Mouse (Mus musculus) Patski (cell line): ENCODE measurements at regions not wholly inside any gene's neighbourhood (a gene's known extent, or its start where the extent isn't known, plus 50 kb on each side); places are given as distances from the start of the nearest gene placed in this dataset.

Experiments used
- ATAC-seq: fragments of 100-300 bp; one replicate; pipeline ENCODE4 v1.8.0; 2021
- CTCF ChIA-PET: fragments of 350-600 bp; sonication (Branson Sonifier 250); formaldehyde crosslinking; loops from one replicate; lab custom pipeline; 2022; ENCODE audit warnings: inconsistent platforms; lab: Charles Lee
- POLR2A ChIA-PET: fragments of 350-600 bp; sonication (Branson Sonifier 250); formaldehyde crosslinking; loops from one replicate; lab custom pipeline; 2022; ENCODE audit warnings: antibody characterized with exemption, inconsistent platforms; lab: Charles Lee
- DNase-seq: peaks from one replicate; pipeline ENCODE4 v3.0.0-alpha.2; 2011; ENCODE audit warnings: low read depth, low spot score
- H3K27me3 ChIP-seq: fragments of 371-371 bp; one replicate; pipeline ENCODE4 v1.5.1; 2021
- CTCF ChIP-seq: fragments of 100-300 bp; IDR thresholded peaks from one replicate; pipeline ENCODE4 v1.5.1; 2021
- in situ Hi-C: fragments of 300-500 bp; cut with MboI; formaldehyde crosslinking; loops from 3 replicates; pipeline ENCODE4 v1.11.1; 2018; ENCODE audit warnings: low pct_unique_long_range_greater_than_20kb, mixed read lengths

DNA sequence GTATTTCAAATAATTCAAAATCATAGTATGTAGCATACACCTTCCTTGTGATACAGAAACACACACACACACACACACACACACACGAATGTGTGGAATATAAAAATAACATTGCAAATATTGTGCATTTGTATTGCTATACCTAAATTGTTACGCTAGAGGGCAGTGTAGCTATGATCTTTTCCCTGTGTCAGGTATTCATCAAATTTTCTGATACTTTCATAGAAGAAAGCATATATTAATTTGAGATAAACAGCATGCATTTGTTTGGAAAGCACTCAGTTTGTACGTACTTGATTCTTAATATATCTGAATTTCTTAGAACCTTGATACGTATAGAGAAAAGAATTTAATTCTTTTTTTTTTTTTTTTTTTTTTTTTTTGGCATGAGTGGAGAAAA lies 1700.9 kb upstream of the Sel1l start:
- peak; percentile 47 for TF ChIP-seq CTCF
- POLR2A ChIA-PET = interaction anchor here (0.6 kb wide), 1 partner anchor 1251 kb away, joined by 3 read pairs; no protein-coding TSS in a partner anchor
- in situ Hi-C loops = no loop called here
- CTCF ChIA-PET = interaction anchor here (0.7 kb wide), 1 partner anchor 1919 kb away, joined by 4 read pairs; no protein-coding TSS in a partner anchor
- no peaks in the 10 kb centered on the region for H3K27me3 ChIP-seq
- no peak for DNase-seq
- no peak for ATAC-seq

- DNase-seq (no peak), ATAC-seq (no peak)
- no peaks in the 10 kb centered on the region for H3K27me3 ChIP-seq
- ChIA-PET POLR2A (no interaction called here), CTCF (no interaction called here)
- no peak for TF ChIP-seq CTCF
- in situ Hi-C loops = no loop called here
Measured at GRCm38 (mm10) chr12:93523465-93523864, 1674.5 kb upstream of the Sel1l start.

GRCm38 (mm10) chr12:93486381-93486780 lies 1637.4 kb upstream of the Sel1l start:
- DNase-seq (no peak), ATAC-seq (no peak)
- ChIA-PET CTCF (no interaction called here), POLR2A (interaction anchor here (0.6 kb wide), 1 partner anchor 1511 kb away, joined by 3 read pairs; no protein-coding TSS in a partner anchor)
- H3K27me3 ChIP-seq = no peaks in the 10 kb centered on the region
- no peak for TF ChIP-seq CTCF
- in situ Hi-C loops = no loop called here

DNA sequence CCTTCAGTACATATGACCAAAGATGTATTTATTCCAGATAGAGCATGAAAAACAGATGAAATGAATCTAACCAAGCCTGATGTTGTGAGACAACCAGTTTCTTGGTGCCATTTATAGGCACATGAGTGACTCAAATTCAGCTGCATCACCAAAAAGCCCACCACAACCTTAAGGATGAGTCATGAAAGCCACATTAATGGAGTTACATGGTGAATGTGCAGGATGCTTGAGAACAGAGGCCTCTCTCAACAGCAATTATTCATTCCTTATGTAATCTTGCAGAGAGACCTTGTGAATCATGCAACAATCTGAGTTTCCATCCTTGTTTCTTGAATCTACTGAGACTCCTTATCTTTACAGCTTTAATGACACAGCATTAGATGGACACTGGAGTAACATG lies 1613.1 kb upstream of the Sel1l start:
- no peak for ATAC-seq
- TF ChIP-seq CTCF = no peak
- POLR2A ChIA-PET = no interaction called here
- CTCF ChIA-PET = no interaction called here
- no peak for DNase-seq
- H3K27me3 ChIP-seq = no peaks in the 10 kb centered on the region
- in situ Hi-C loops = no loop called here

- no peaks in the 10 kb centered on the region for H3K27me3 ChIP-seq
- ATAC-seq (no peak), DNase-seq (no peak)
- in situ Hi-C loops = no loop called here
- no peak for TF ChIP-seq CTCF
- POLR2A ChIA-PET = no interaction called here
- CTCF ChIA-PET = no interaction called here
Measured at GRCm38 (mm10) chr12:93449436-93449835, 1600.5 kb upstream of the Sel1l start.

DNA sequence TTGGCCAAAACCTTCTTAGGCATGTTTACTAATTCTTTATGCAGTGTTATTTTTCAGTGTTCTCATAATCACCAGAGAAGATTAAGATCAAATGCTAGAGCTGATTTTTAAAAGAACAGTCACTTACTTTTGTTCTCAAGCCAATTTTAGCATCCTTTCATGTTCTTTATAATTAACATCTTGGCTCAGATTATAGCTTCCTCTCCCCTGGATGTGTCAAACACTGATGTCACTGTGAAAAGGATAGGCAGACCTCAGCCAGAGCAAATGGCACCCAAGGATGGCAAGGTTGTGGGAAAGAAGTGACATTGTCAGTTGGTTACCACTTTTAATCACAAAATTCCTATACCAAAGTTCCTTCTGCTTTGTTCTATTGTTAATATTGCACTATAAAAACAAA lies 1580.3 kb upstream of the Sel1l start:
- no peaks in the 10 kb centered on the region for H3K27me3 ChIP-seq
- ATAC-seq (no peak), DNase-seq (no peak)
- ChIA-PET CTCF (no interaction called here), POLR2A (no interaction called here)
- in situ Hi-C loops = no loop called here
- TF ChIP-seq CTCF = no peak

GRCm38 (mm10) chr12:93427988-93428387 lies 1579.0 kb upstream of the Sel1l start:
- POLR2A ChIA-PET = no interaction called here
- CTCF ChIA-PET = no interaction called here

DNA sequence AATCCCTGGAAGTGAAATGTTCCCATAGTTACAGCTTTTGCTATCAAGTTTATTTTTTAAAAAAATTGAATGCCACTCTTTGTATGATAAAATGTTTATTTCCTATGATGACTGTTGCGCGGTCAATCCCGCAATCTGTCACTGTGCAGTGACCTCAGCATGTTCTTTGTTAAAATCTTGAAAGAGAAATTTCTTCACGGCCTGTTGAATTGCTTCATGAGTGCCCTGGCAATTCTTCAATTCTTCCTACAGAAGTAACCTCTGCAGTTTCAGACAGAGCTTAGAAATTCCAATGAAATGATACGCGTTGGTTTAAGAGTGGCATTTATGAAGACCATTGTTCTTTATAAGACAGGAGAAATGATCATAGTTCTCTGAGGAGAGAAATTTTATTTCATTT lies 1567.4 kb upstream of the Sel1l start:
- in situ Hi-C loops = no loop called here
- DNase-seq (no peak), ATAC-seq (no peak)
- TF ChIP-seq CTCF = no peak
- POLR2A ChIA-PET = no interaction called here
- no peaks in the 10 kb centered on the region for H3K27me3 ChIP-seq
- CTCF ChIA-PET = no interaction called here

More at GRCm38 (mm10) chr12:93427988-93428387, 1579.0 kb upstream of the Sel1l start:
- H3K27me3 ChIP-seq = no peaks in the 10 kb centered on the region
- DNase-seq (no peak), ATAC-seq (no peak)
- in situ Hi-C loops = no loop called here
- no peak for TF ChIP-seq CTCF

DNA sequence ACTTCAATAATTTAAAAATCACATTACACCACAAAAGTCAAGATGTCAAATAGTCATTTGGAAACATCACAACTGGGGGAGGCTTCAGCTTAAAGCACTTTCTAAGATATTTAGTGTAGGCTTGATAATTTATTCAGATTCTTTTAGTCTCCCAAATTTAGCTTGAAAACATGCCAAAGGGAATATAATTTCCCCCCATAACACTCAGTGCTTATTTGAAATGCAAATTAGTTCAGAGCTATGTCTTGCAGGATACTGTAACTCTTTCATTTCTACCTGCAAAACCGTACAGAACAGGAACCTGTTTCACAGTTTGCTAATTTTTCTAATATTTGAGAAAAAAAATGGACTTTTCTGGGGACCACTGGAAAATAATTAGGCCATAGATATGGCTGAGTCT lies 1566.8 kb upstream of the Sel1l start:
- ChIA-PET CTCF (no interaction called here), POLR2A (no interaction called here)

GRCm38 (mm10) chr12:93385578-93385977 lies 1536.6 kb upstream of the Sel1l start:
- no peaks in the 10 kb centered on the region for H3K27me3 ChIP-seq
- ATAC-seq = no peak
- CTCF ChIA-PET = no interaction called here
- in situ Hi-C loops = no loop called here
- POLR2A ChIA-PET = no interaction called here
- no peak for DNase-seq
- TF ChIP-seq CTCF = no peak

More for the DNA sequence above, 1566.8 kb upstream of the Sel1l start:
- H3K27me3 ChIP-seq = no peaks in the 10 kb centered on the region
- DNase-seq (no peak), ATAC-seq (no peak)
- TF ChIP-seq CTCF = no peak
- in situ Hi-C loops = no loop called here

GRCm38 (mm10) chr12:93342933-93343332 lies 1494.0 kb upstream of the Sel1l start:
- TF ChIP-seq CTCF = no peak

GRCm38 (mm10) chr12:93342525-93342924 lies 1493.6 kb upstream of the Sel1l start:
- TF ChIP-seq CTCF = no peak
- H3K27me3 ChIP-seq = no peaks in the 10 kb centered on the region
- ChIA-PET POLR2A (no interaction called here), CTCF (interaction anchor here (0.6 kb wide), 1 partner anchor 104 kb away, joined by 3 read pairs; no protein-coding TSS in a partner anchor)
- in situ Hi-C loops = no loop called here
- no peak for DNase-seq
- no peak for ATAC-seq

More at GRCm38 (mm10) chr12:93342933-93343332, 1494.0 kb upstream of the Sel1l start:
- ChIA-PET CTCF (interaction anchor here (0.6 kb wide), 1 partner anchor 104 kb away, joined by 3 read pairs; no protein-coding TSS in a partner anchor), POLR2A (no interaction called here)
- in situ Hi-C loops = no loop called here
- no peak for ATAC-seq
- H3K27me3 ChIP-seq = no peaks in the 10 kb centered on the region
- DNase-seq = no peak
